Mouse (Mus musculus): Measurements from ENCODE around the gene Utrn. TPM values are rescaled to one million over a fixed set of nuclear protein-coding genes. Genes with fewer than 3 reads are reported as not detected.

The Utrn gene
- polyA plus RNA-seq, 1 experiment = 5.7 TPM

- TF ChIP-seq POLR2A (IDR thresholded peaks at IDR 0.05; ENCODE audit: control insufficient read depth, low read depth, low read length) = no peak
- TF ChIP-seq CTCF (IDR thresholded peaks at IDR 0.05; ENCODE audit: control insufficient read depth, insufficient read depth, insufficient replicate concordance, low read depth, low read length) = no peak
- no peaks in the 10 kb centered on the region for H3K36me3 ChIP-seq (ENCODE audit: control insufficient read depth, insufficient read depth, low read length)
These were observed 436.0 kb downstream of the Utrn start for GRCm38 (mm10) chr10:12433161-12433560.

GRCm38 (mm10) chr10:12430399-12430798, 438.8 kb downstream of the Utrn start:
- Histone ChIP-seq H3K27ac (ENCODE audit: control insufficient read depth, insufficient read depth, low read depth, low read length) (no peak overlapping the region), H3K27me3 (ENCODE audit: control insufficient read depth, insufficient read depth, low read length) (no peaks in the 10 kb centered on the region), H3K4me3 (ENCODE audit: control insufficient read depth, low read depth, low read length) (no peak overlapping the region), H3K4me1 (ENCODE audit: control insufficient read depth, insufficient read depth, low read length) (no peaks in the 10 kb centered on the region), H3K36me3 (ENCODE audit: control insufficient read depth, insufficient read depth, low read length) (no peaks in the 10 kb centered on the region)
- TF ChIP-seq POLR2A (IDR thresholded peaks at IDR 0.05; ENCODE audit: control insufficient read depth, low read depth, low read length) (no peak), CTCF (IDR thresholded peaks at IDR 0.05; ENCODE audit: control insufficient read depth, insufficient read depth, insufficient replicate concordance, low read depth, low read length) (no peak)

More at GRCm38 (mm10) chr10:12433161-12433560, 436.0 kb downstream of the Utrn start:
- Histone ChIP-seq H3K4me1 (ENCODE audit: control insufficient read depth, insufficient read depth, low read length) (no peaks in the 10 kb centered on the region), H3K4me3 (ENCODE audit: control insufficient read depth, low read depth, low read length) (no peak overlapping the region), H3K27me3 (ENCODE audit: control insufficient read depth, insufficient read depth, low read length) (no peaks in the 10 kb centered on the region), H3K27ac (ENCODE audit: control insufficient read depth, insufficient read depth, low read depth, low read length) (no peak overlapping the region)

GRCm38 (mm10) chr10:12426866-12427265, 442.3 kb downstream of the Utrn start:
- H3K4me3 ChIP-seq (ENCODE audit: control insufficient read depth, low read depth, low read length) = no peak overlapping the region

GRCm38 (mm10) chr10:12424944-12425343, 444.2 kb downstream of the Utrn start:
- no peaks in the 10 kb centered on the region for H3K36me3 ChIP-seq (ENCODE audit: control insufficient read depth, insufficient read depth, low read length)
- TF ChIP-seq POLR2A (IDR thresholded peaks at IDR 0.05; ENCODE audit: control insufficient read depth, low read depth, low read length) = no peak
- TF ChIP-seq CTCF (IDR thresholded peaks at IDR 0.05; ENCODE audit: control insufficient read depth, insufficient read depth, insufficient replicate concordance, low read depth, low read length) = no peak

More at GRCm38 (mm10) chr10:12426866-12427265, 442.3 kb downstream of the Utrn start:
- Histone ChIP-seq H3K36me3 (ENCODE audit: control insufficient read depth, insufficient read depth, low read length) (no peaks in the 10 kb centered on the region), H3K27me3 (ENCODE audit: control insufficient read depth, insufficient read depth, low read length) (no peaks in the 10 kb centered on the region), H3K27ac (ENCODE audit: control insufficient read depth, insufficient read depth, low read depth, low read length) (no peak overlapping the region), H3K4me1 (ENCODE audit: control insufficient read depth, insufficient read depth, low read length) (no peaks in the 10 kb centered on the region)
- TF ChIP-seq POLR2A (IDR thresholded peaks at IDR 0.05; ENCODE audit: control insufficient read depth, low read depth, low read length) (no peak), CTCF (IDR thresholded peaks at IDR 0.05; ENCODE audit: control insufficient read depth, insufficient read depth, insufficient replicate concordance, low read depth, low read length) (no peak)

GRCm38 (mm10) chr10:12423994-12424725, 445.0 kb downstream of the Utrn start:
- no peak for TF ChIP-seq POLR2A (IDR thresholded peaks at IDR 0.05; ENCODE audit: control insufficient read depth, low read depth, low read length)
- TF ChIP-seq CTCF (IDR thresholded peaks at IDR 0.05; ENCODE audit: control insufficient read depth, insufficient read depth, insufficient replicate concordance, low read depth, low read length) = no peak
- Histone ChIP-seq H3K27ac (ENCODE audit: control insufficient read depth, insufficient read depth, low read depth, low read length) (no peak overlapping the region), H3K4me1 (ENCODE audit: control insufficient read depth, insufficient read depth, low read length) (no peaks in the 10 kb centered on the region), H3K27me3 (ENCODE audit: control insufficient read depth, insufficient read depth, low read length) (no peaks in the 10 kb centered on the region), H3K36me3 (ENCODE audit: control insufficient read depth, insufficient read depth, low read length) (no peaks in the 10 kb centered on the region), H3K4me3 (ENCODE audit: control insufficient read depth, low read depth, low read length) (no peak overlapping the region)

More at GRCm38 (mm10) chr10:12424944-12425343, 444.2 kb downstream of the Utrn start:
- H3K27ac ChIP-seq (ENCODE audit: control insufficient read depth, insufficient read depth, low read depth, low read length) = no peak overlapping the region
- H3K4me3 ChIP-seq (ENCODE audit: control insufficient read depth, low read depth, low read length) = no peak overlapping the region
- no peaks in the 10 kb centered on the region for H3K4me1 ChIP-seq (ENCODE audit: control insufficient read depth, insufficient read depth, low read length)
- H3K27me3 ChIP-seq (ENCODE audit: control insufficient read depth, insufficient read depth, low read length) = no peaks in the 10 kb centered on the region

GRCm38 (mm10) chr10:12414967-12415366, 454.2 kb downstream of the Utrn start:
- no peak overlapping the region for H3K4me3 ChIP-seq (ENCODE audit: control insufficient read depth, low read depth, low read length)
- no peak for TF ChIP-seq POLR2A (IDR thresholded peaks at IDR 0.05; ENCODE audit: control insufficient read depth, low read depth, low read length)
- no peak for TF ChIP-seq CTCF (IDR thresholded peaks at IDR 0.05; ENCODE audit: control insufficient read depth, insufficient read depth, insufficient replicate concordance, low read depth, low read length)
- H3K4me1 ChIP-seq (ENCODE audit: control insufficient read depth, insufficient read depth, low read length) = no peaks in the 10 kb centered on the region
- no peaks in the 10 kb centered on the region for H3K27me3 ChIP-seq (ENCODE audit: control insufficient read depth, insufficient read depth, low read length)
- H3K27ac ChIP-seq (ENCODE audit: control insufficient read depth, insufficient read depth, low read depth, low read length) = no peak overlapping the region
- H3K36me3 ChIP-seq (ENCODE audit: control insufficient read depth, insufficient read depth, low read length) = no peaks in the 10 kb centered on the region

GRCm38 (mm10) chr10:12406338-12407110, 462.6 kb downstream of the Utrn start:
- H3K27me3 ChIP-seq (ENCODE audit: control insufficient read depth, insufficient read depth, low read length) = no peaks in the 10 kb centered on the region
- no peaks in the 10 kb centered on the region for H3K36me3 ChIP-seq (ENCODE audit: control insufficient read depth, insufficient read depth, low read length)
- TF ChIP-seq POLR2A (IDR thresholded peaks at IDR 0.05; ENCODE audit: control insufficient read depth, low read depth, low read length) = no peak
- TF ChIP-seq CTCF (IDR thresholded peaks at IDR 0.05; ENCODE audit: control insufficient read depth, insufficient read depth, insufficient replicate concordance, low read depth, low read length) = no peak
- H3K4me3 ChIP-seq (ENCODE audit: control insufficient read depth, low read depth, low read length) = no peak overlapping the region
- no peak overlapping the region for H3K27ac ChIP-seq (ENCODE audit: control insufficient read depth, insufficient read depth, low read depth, low read length)
- H3K4me1 ChIP-seq (ENCODE audit: control insufficient read depth, insufficient read depth, low read length) = no peaks in the 10 kb centered on the region

All from testis, adult 2 months (tissue).